In genomic region chr17:29246602-29247001, GRCm38 (mm10) we compare ENCODE assay signal across 8 mouse cellular contexts. TPM values are rescaled to one million over a fixed set of nuclear protein-coding genes. Genes with fewer than 3 reads are reported as not detected.
DNase-seq lines count a peak whose midpoint lies in the region; ATAC-seq and TF ChIP-seq lines count a peak whose summit lies in the region.

No protein-coding gene starts in this region.

- no peaks in the 10 kb centered on the region for H3K9me3 ChIP-seq in embryonic facial prominence, embryonic 15.5 days (replicated peaks)
- H3K9me3 ChIP-seq in midbrain, embryonic 11.5 days (ENCODE audit: control insufficient read depth, low read length): no peaks in the 10 kb centered on the region

- no peak overlapping the region for H3K9ac ChIP-seq in embryonic facial prominence, embryonic 15.5 days
- H3K9ac ChIP-seq in midbrain, embryonic 11.5 days (ENCODE audit: low read length): no peak overlapping the region

- peak; percentile 37; the same call in 1 of the 2 replicates for TF ChIP-seq CTCF in bone marrow, adult 2 months (IDR thresholded peaks at IDR 0.05; ENCODE audit: control insufficient read depth, insufficient read depth, low read length)

- H3K4me1 ChIP-seq in bone marrow, adult 2 months (ENCODE audit: control insufficient read depth, insufficient read depth, low read length): no peaks in the 10 kb centered on the region
- peaks cover 55% of the 10 kb centered on the region for H3K4me1 ChIP-seq in embryonic facial prominence, embryonic 15.5 days
- peaks cover 15% of the 10 kb centered on the region for H3K4me1 ChIP-seq in midbrain, embryonic 11.5 days (ENCODE audit: control insufficient read depth, insufficient read depth, low read length)

- 0 out of 2 replicates have a peak, but pooled peaks cover 6% of the 10 kb centered on the region for H3K27me3 ChIP-seq in embryonic facial prominence, embryonic 15.5 days
- H3K27me3 ChIP-seq in midbrain, embryonic 11.5 days (ENCODE audit: control insufficient read depth, insufficient read depth, low read length): no peaks in the 10 kb centered on the region

- no peak overlapping the region for H3K27ac ChIP-seq in bone marrow, adult 2 months (ENCODE audit: control insufficient read depth, insufficient read depth, low read depth, low read length, poor library complexity)
- no peak overlapping the region for H3K27ac ChIP-seq in embryonic facial prominence, embryonic 15.5 days (replicated peaks)
- no peak overlapping the region for H3K27ac ChIP-seq in midbrain, embryonic 11.5 days (ENCODE audit: low read depth, low read length)

- H3K36me3 ChIP-seq in embryonic facial prominence, embryonic 15.5 days: peaks cover 12% of the 10 kb centered on the region; the same call in 1 of the 2 replicates
- peaks cover 7% of the 10 kb centered on the region; the same call in 1 of the 2 replicates for H3K36me3 ChIP-seq in midbrain, embryonic 11.5 days (ENCODE audit: control insufficient read depth, insufficient read depth, low read length)

- ATAC-seq in embryonic facial prominence, embryonic 15.5 days (ENCODE audit: insufficient number of reproducible peaks, low FRiP score, low TSS enrichment, low read depth): 0 out of 2 replicates have a peak, but pooled peaks have one; percentile 41
- ATAC-seq in midbrain, embryonic 11.5 days (ENCODE audit: low FRiP score): peak; percentile 34; the same call in 1 of the 2 replicates

- H3K4me2 ChIP-seq in embryonic facial prominence, embryonic 15.5 days (replicated peaks): no peak overlapping the region
- no peak overlapping the region for H3K4me2 ChIP-seq in midbrain, embryonic 11.5 days

- WGBS in bone marrow, adult 2 months: 50% methylated on average over 5 of the region's 5 CpGs
- 8% methylated on average over 5 of the region's 5 CpGs for WGBS in embryonic facial prominence, embryonic 15.5 days
- 30% methylated on average over 5 of the region's 5 CpGs for WGBS in midbrain, embryonic 11.5 days

- H3K4me3 ChIP-seq in bone marrow, adult 2 months (replicated peaks; ENCODE audit: control insufficient read depth, low read depth, low read length): no peak overlapping the region
- no peak overlapping the region for H3K4me3 ChIP-seq in embryonic facial prominence, embryonic 15.5 days (replicated peaks)
- H3K4me3 ChIP-seq in midbrain, embryonic 11.5 days (ENCODE audit: low read depth, low read length): no peak overlapping the region

- TF ChIP-seq POLR2A in bone marrow, adult 2 months (IDR thresholded peaks at IDR 0.05; ENCODE audit: borderline replicate concordance, control insufficient read depth, low read depth, low read length): no peak

- peak; percentile 44 to 60 for DNase-seq in frontal cortex, postnatal 36 days (ENCODE audit: low spot score in 2 of 2)
- DNase-seq in frontal cortex, postnatal 14 days (ENCODE audit: low spot score in 2 of 2): no peak
- peak; percentile 48 for DNase-seq in 3134 (ENCODE audit: extremely low read depth, insufficient read length, low spot score)
- peak; percentile 80 for DNase-seq in induced T-regulatory cell, adult 2 months (ENCODE audit: low read depth)
- peak; percentile 95 for DNase-seq in midbrain, embryonic 11.5 days (ENCODE audit: low spot score, missing footprints)
- peak; percentile 28 for DNase-seq in testis, postnatal 14 days (ENCODE audit: low spot score)

RNA-seq across cellular contexts. Expression of gene Cpne5, which starts 8.6 kb away (rescaled TPM):
- 0.50 and 0.92 TPM in 2 replicates for polyA plus RNA-seq in bone marrow, adult 2 months (2011; ENCODE audit: insufficient read depth, insufficient read length, low replicate concordance, missing spikeins)
- 27.6 and 28.9 TPM in 2 replicates for polyA plus RNA-seq in embryonic facial prominence, embryonic 15.5 days (2015; fragmentation: Nextera tagmentation; extraction: Ambion mirVana)
- polyA plus RNA-seq in midbrain, embryonic 11.5 days (2014; fragmentation: Nextera tagmentation; extraction: Ambion mirVana): 7.4 TPM in 2 replicates

RNA-seq across cellular contexts. Expression of gene Ppil1, which starts 17.4 kb away (rescaled TPM):
- polyA plus RNA-seq in bone marrow, adult 2 months (2011; ENCODE audit: insufficient read depth, insufficient read length, low replicate concordance, missing spikeins): 36.2 and 51.6 TPM in 2 replicates
- polyA plus RNA-seq in embryonic facial prominence, embryonic 15.5 days (2015; fragmentation: Nextera tagmentation; extraction: Ambion mirVana): 129 and 132 TPM in 2 replicates
- 163 and 170 TPM in 2 replicates for polyA plus RNA-seq in midbrain, embryonic 11.5 days (2014; fragmentation: Nextera tagmentation; extraction: Ambion mirVana)

RNA-seq across cellular contexts. Expression of gene BC004004, which starts 22.0 kb away (rescaled TPM):
- polyA plus RNA-seq in bone marrow, adult 2 months (2011; ENCODE audit: insufficient read depth, insufficient read length, low replicate concordance, missing spikeins): 35.1 and 81.6 TPM in 2 replicates
- 82.1 and 85.8 TPM in 2 replicates for polyA plus RNA-seq in embryonic facial prominence, embryonic 15.5 days (2015; fragmentation: Nextera tagmentation; extraction: Ambion mirVana)
- 68.4 and 74.6 TPM in 2 replicates for polyA plus RNA-seq in midbrain, embryonic 11.5 days (2014; fragmentation: Nextera tagmentation; extraction: Ambion mirVana)

Comparison
In these comparisons a context has a peak if more than half of its experiments do, and no peak if none do; other contexts are left out.
1. DNase-seq: peak in frontal cortex, postnatal 36 days (2 of 2), 3134 (single experiment), induced T-regulatory cell, adult 2 months (single experiment), midbrain, embryonic 11.5 days (single experiment) and testis, postnatal 14 days (single experiment); none in frontal cortex, postnatal 14 days (0 of 2).